Mouse (Mus musculus) hematopoietic stem cell, adult 5-6 weeks (primary cell): ENCODE data around the gene Klhdc1. TPM values are rescaled to one million over a fixed set of nuclear protein-coding genes. Genes with fewer than 3 reads are reported as not detected.

Source experiments
- ATAC-seq, 2 experiments: fragments of 125-278 bp in 1 of 2; replicated peaks in 1 of 2; 2 replicates each; pipeline ENCODE4 v1.8.0; 2016 to 2017; ENCODE audit warnings: inconsistent platforms in 2 of 2, mild to moderate bottlenecking in 2 of 2, moderate number of reproducible peaks in 2 of 2, low read depth in 1 of 2, moderate TSS enrichment in 1 of 2; ENCODE audit not compliant: low FRiP score in 2 of 2, poor library complexity in 2 of 2, severe bottlenecking in 2 of 2, insufficient read depth in 1 of 2, low TSS enrichment in 1 of 2
- total RNA-seq: library from RNA; stranded (forward); fragments of 172-1452, 232-1000 nt; gene quantifications from 2 replicates; pipeline ENCODE4 v1.2.3, GENCODE M21; 2017

Klhdc1 gene
- 21.2 and 33.1 TPM in 2 replicates for total RNA-seq

DNA sequence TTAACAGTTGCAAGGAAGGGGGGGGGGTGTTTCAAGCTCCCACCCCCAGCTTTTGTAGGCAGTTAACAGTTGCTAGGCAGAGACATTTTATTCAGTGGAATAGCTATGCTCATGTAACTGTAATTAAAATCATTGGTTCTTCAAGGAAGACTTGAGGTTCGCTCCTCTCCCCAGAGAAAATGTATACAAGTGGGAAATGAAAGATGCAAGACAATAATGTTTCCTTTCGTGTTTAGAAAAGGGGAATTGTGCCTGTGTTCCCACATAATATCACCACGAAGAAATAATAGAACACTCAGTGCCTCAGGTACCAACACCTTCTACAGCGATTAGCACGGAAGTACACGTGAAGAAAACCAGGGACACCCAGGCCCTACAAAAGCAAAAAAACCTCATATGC lies at the start of gene Klhdc1:
Klhdc1 (plus strand) TSS at position 301 of the 400 bp plus-strand sequence.
- ATAC-seq: no peak

GRCm38 (mm10) chr12:69191396-69191795 lies 49.6 kb upstream of the Klhdc1 start:
- ATAC-seq: no peak

DNA sequence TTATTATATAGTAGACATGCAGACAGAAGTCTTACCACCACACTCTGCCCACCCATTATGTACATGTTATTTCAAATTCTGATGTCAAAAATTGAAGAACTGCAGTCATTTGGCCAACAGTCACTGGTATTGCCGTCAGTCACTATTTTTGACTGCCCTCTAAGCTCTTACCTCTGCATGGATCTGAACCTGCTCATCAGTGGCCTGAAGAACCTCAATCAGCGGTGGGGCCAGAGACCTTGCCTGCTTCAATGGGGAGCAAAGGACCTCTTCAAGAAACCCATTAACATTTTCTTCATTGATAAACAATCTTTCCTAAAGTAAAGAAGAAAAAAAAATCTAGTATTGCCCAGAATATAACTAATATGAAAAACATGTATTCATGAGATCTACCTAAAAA lies 48.3 kb upstream of the Klhdc1 start:
- ATAC-seq: no peak

DNA sequence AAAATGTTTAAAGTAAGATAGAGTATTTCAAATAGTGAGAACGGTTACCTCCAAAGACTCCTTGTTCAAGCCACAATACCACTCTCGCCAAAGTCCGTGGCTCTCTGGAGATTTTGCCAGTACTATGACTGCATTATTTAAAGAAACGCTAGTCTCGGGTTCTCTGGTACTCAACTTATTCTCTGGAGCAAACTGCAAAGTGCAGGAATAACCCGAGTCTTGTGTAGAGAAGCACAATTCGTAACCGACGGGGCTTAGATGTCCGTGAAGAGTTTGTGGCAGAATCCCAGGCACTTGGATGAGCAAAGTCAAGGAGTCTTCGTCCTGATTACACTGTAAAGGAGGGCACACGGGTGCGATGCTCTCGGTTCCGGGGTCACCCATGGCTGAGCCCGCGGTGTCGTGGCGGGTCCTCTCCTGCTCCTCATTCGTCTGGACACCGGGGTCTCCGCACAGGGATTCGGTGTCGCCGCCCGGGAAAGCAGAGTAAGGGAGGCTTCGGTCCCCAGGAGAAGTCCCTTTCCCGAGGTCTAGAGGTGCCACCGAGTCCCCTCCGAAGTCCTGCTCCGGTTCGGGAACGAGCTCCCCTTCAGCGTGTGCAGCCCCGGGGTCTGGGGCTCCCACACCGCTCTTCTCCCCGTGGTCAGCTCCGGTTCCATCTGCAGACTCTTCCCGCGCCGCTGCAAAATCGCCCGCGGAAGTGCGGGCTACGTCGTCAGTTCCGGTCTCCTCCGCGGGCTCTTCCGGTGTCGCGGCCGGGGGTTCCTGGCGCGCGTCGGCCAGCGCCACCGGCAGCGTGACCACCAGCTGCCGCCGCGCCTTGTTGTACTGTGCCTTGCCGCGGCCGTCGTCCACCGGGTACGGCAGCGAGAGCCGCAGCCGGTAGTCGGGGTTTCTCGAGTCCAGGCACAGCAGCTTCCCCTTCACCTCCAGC lies 44.3 kb upstream of the Klhdc1 start, which contains the start of gene Gm49383:
Gm49383 (minus strand) TSS at position 661 of the 934 bp plus-strand sequence.
- ATAC-seq: peak; percentile 55 to 76

GRCm38 (mm10) chr12:69197378-69198163 lies 43.4 kb upstream of the Klhdc1 start:
- ATAC-seq: peak; percentile 57

DNA sequence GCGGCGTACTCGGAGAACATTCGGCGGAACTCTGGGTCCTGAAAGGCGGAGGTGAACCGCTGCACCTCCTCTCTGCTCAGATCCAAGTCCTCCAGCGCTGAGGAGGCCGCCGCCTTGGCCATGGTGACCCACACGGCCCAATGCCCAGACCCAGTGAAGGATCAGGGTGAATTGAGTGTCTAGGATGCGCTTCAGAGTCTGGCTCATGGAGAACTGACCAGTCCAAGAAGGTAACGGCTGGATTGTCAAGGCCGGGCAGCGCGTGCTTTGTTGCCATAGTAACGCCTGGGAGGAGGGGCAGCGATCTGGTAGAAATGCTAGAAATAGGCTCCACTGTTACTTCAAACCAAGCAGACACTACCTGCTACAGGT lies 42.8 kb upstream of the Klhdc1 start, which contains the start of gene Dnaaf2:
Dnaaf2 (minus strand) TSS at position 266 of the 372 bp plus-strand sequence.
- peak; percentile 36 to 47; a peak in 3 of 4 replicates for ATAC-seq

DNA sequence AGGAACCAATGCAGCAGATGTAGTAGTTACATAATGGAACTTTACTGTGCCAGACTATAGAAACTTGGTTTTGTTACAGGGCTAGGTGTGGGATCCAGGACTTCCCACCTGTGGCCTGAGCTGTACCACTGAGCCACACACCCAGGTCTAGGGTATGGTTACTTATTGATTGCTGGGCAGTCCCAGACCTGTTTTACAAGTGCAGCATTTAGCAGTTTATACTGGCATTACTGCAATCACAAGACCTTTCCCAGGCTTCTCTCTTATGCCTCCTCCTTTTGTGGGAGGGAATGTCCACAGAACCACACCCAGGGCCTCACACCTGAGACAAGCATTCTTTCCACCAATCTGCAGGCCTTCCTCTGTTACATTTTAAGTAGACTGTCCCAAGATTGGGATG lies 42.0 kb upstream of the Klhdc1 start:
- ATAC-seq: no peak

DNA sequence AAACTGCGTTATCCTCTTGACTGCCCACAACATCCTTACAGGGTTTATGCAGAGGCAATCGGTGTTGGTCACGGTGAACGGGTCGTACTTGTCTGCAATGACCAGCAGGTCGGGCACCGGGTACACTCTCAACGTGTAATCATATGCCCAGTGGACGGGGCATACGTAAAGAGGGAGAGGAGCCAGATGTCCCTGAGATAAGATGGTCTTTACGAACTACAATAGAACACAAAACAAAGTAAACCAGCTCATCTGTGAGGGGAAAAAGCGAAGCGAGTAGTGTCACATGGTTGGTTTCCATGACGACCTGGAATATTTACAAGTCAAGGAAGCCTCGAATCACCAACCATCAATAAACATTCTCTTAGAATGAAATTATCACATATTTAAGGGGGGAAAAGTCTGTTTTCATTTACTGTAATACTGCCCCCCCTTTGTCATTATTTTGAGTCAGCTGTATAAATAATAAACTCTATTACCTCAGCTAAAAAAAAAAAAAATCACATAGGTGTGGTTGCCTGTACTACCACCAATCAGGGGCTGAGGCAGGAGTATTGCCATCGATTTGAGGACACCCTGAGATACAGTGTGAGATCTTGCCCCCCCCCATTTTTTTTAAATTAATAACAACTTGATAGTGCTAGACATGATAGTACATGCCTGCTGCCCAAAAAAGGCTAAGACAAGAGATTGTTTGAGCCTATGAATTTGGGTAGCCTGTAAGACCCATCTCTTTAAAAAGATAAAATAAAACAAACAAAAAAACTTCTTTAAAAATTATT lies 36.7 kb upstream of the Klhdc1 start, which contains the start of gene Gm49384:
Gm49384 (minus strand) TSS at position 216 of the 782 bp plus-strand sequence.
- no peak for ATAC-seq

DNA sequence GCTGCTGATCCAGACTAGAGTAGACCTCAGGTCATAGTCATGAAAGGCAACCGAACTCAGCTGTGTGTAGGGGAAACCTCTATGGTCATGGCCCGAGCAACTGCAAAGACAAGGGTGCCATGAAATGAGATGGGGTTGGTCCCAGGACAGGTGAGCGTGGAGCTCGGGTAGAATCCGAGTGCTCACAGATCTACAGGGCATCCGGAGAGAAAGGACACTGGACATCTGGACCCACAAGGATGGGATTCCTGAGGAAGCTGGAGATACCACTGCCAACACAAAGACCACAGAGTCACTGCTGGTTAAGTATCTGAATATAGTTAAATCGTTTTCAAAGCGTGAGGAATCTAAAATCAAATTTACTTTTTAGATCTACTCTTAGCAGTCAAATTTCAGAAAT lies 33.6 kb upstream of the Klhdc1 start:
- ATAC-seq: no peak

- ATAC-seq: no peak
Observed at GRCm38 (mm10) chr12:69207926-69208325, 33.0 kb upstream of the Klhdc1 start.

DNA sequence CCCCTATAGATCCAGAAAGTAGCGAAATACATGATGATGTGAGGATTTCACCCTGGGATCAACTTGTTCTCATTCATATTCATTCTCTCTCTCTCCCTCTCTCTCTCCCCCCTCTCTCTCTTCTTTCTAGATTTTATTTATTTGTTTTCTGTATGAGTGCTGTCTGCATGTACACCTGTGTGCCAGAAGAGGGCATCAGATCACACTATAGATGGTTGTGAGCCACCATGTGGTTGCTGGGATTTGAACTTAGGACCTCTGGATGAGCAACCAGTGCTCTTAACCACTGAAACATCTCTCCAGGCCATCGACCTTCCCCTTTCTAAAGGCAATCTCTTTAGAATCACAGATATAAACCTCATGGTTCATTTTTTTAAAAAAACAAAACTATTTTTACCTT lies 32.5 kb upstream of the Klhdc1 start:
- no peak for ATAC-seq

- ATAC-seq: no peak
Observed at GRCm38 (mm10) chr12:69210056-69210979, 30.7 kb upstream of the Klhdc1 start.

DNA sequence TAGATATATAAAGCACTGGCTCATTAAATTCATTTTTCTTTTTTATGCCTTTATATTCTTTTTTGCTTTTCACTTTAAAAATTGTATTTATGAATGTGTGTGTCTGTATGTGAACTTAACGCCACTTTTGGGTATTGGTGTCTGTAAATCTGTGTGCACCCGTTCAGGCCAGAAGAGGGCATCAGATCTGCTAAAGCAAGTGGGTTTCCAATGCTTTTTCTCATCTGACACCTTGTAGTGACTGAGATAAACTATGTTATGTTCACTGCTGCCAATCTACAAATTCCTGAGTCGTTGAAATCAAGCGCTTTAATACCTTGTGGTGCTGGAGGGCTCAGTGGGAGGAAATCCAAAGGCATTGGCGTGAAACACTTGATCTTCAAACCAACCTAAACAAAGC lies 29.9 kb upstream of the Klhdc1 start:
- no peak for ATAC-seq

- ATAC-seq: no peak
Observed at GRCm38 (mm10) chr12:69213186-69213777, 27.7 kb upstream of the Klhdc1 start.

- ATAC-seq: peak in 1 of 2 experiments; percentile 39; a peak in 1 of 4 replicates
Observed at GRCm38 (mm10) chr12:69214393-69214792, 26.6 kb upstream of the Klhdc1 start.
